Mouse (Mus musculus) lung, postnatal 14 days (tissue): ENCODE measurements around the gene Il9r.
A peak's percentile ranks its signal among the peaks of the same experiment; 100 is the strongest.

Experiments used
- DNase-seq: peaks from one replicate; pipeline ENCODE4 v3.0.0; 2021

The Il9r gene

DNA sequence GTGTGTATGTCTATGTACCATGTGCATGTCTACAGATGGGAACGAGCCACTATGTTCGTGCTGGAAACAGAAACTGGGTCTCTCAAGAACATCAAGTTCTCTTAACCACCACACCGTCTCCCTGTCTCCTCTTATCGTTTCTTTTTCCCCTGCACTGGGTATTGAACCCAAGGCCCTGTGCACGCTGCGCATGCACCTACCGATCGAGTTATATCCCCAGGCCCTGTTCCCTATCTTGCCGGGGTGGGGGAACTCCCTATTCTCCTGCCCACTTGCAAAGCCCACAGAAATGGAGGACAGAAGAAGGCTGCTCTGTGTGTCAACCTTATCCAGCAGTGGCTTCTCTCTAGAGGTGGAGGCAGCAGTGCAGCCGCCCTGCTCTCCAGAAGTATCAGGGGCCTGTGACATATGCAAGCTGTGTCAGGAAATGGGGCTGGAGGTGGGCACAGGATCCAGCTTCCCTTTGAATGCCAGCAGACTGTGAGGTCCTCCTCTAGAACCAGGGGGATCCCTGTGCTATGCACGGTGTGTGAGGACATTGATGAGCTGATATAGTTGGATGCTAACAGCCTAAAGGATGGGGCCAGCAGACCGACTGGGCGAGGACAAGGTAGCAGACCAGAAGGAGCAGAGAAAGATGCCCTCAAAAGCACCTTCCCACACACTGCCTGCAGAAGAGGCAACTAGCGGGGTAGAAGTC lies 1.7 kb downstream of the Il9r start:
- no peak for DNase-seq

DNA sequence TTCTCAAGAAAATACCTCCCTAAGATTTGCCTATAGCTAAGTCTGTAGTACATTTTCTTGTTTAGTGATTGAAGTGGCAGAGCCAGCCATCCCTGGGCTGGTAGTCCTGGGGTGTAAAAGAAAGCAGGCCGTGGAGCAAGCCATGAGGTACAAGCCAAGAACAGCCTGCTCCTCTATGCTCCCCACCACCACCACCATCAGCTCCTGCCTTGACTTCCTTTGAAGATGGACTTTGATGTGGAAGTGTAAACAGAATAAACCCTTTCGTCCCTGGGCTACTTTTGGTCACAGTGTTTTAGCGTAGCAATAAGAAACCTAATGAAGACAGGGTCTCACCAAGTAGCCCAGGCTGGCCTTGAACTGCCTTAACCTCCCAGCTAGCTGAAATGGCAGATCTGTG lies 2.3 kb downstream of the Il9r start:
- DNase-seq = no peak

DNA sequence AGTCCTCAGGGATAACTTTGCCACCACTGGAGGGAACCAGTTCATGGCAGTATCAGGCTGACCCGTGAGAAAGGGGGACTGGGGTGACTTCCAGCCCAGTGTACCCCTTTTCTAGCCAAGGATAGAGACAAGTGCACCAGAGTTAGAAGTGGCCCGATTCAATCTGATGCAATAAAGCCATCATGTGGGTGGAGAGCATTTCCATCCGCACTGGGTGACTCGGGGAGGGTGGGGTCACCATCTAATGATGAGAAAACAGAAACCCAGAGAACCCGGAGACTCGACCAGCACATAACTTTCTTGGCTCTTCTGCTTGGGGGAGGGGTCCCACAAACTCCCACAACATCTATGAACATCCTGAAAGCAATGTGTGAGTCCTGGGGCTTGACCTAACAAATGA lies 3.4 kb downstream of the Il9r start:
- DNase-seq = no peak

DNA sequence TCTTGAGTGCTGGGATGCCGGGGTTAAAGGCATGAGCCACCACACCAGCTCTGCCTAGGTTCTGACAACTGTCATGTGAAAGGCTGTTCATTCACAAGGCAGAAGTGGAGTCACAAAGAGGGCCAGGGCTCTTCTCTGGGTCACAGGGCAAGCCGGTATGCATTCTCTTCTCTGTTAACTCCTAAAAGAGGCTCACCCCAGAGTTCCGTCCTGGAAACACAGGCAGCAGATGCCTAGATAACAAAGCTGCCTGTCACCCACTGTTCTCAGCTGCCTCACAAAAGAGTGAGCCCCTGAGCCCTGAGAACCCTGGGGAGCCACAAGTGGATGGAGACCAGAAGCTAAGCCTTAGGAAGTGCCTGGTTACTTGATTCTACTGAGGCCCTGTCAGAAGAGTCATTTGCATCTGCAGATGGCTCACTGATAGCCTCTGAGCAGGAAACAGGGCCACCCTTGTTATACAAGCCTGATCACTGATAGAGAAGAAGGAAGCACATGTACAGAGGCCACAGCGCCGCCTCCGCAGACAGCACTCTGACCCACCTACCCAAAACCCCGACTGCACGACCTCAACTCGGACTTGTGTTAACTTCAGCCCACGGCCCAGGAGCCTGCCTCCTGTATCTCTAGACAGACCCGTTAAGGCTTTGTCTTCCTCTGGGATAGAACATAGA lies 4.1 kb downstream of the Il9r start:
- DNase-seq = no peak

DNA sequence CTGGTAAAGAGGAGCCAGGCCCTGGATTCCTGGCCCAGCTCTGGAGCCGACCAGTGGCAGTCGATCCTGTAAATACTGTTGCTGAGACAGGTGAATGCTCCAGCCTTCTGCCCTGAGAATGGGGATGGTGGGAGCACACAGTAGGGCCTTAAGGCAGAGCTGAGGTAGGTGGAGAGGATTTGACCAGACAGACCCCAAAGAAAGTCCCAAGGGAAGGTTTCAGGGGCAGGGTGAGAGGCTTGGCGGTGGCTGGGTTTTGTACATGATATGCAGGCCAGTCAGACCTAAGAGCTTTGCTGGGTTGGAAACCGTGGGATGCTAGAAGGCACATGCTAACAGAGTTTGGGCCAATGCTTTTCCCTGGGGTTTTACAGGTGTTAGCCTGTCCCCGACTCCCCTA lies 5.5 kb downstream of the Il9r start:
- DNase-seq = no peak

DNA sequence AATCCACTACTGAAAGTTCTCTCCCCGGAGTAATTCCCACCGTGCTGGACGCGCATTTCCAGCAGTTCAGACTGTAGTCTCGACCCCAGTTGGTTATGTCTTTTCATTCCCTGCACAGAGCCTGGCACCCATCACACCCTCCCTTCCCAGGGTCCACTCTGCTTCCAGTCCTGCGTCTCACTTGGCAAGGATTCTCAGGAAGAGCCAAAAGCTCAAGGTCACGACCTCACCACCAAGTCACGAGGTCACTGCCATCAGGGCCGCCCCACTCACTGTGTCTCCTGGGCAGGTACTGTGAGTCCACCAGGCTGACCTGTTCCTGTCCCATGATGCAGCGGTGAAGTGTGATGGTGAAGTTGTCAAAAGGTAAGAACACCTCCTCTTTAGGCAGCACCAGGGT lies 6.0 kb downstream of the Il9r start:
- DNase-seq = no peak

DNA sequence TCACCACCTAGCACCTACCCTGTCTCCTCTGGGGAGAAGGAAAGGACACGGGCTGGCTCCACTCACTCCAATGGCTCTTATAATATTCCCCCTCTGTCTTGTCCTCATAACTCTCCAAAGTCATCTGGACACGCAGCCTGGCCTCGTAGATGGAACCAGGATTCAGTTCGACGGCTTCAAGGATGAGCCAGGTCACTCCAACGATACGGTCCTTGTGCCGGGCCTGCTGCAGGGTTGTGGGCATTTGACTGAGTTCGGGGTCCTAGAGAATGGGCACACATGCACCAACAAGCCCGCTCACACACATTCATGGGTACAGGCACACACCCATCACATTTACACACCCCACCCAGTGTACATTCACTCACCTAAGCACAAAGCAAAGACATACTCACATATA lies 6.9 kb downstream of the Il9r start:
- no peak for DNase-seq

DNA sequence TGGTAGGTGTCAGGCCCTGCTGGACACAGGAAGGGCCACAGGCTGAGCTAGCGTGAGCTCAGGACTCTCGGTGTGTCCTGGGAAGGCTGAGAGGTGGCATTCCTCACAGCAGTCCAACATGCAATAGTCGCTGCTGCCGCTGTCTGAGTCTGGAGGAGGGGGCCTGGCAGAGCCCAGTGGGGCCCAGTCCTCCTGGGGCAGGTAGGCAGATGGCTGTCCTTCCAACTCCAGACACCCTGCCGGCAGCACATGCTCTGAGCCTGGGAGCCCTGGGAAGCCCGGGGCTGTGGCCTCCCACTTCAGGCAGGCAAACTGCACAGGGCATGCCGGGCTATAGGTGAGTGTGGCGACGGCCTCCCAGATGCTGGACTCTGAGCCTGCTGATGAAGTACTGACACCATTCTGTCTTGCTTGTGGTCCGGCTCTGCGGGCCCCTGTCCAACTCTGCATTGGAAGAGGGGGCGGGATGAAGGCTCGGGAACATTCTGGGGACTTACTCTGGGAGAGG lies 9.4 kb downstream of the Il9r start:
- DNase-seq = no peak

DNA sequence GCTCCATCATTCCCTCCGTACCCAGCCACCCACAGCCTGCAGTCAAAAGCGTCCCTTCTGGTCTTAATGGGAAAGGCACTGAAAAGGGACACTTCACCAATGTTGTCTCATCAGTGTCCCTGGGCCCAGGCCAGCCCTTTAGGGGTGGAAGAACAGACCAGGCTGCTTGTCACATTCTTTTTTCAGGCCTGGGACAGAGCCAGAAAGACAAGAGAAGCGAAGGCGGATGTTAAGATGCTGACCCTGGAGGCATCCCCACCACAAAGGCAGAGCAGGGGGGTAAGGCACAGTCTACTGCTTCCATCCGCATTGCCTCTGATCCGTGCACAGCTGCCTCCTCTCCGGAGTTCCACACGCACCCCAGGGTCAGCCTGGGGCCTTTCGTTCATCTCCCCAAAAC lies 10.0 kb downstream of the Il9r start:
- peak; percentile 21 for DNase-seq

DNA sequence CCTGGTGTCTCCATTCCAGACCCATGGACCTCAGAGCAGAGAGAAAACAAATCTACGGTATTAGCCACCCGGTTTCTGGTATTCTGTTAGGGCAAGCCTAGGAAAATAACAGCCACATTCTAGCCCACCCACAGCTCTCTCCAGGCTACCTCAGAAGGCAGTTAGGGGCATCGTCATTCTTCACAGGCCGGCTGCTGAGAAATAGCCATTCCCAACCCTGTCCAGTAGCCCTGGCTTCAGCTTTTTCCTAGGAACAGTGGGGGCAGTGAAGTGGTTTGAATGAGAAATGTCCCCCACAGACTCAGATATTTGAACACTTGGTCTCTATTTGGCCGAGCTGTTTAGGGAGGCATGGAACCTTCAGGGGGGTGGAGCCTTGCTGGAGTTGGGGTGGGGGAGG lies 10.6 kb downstream of the Il9r start:
- DNase-seq = no peak

DNA sequence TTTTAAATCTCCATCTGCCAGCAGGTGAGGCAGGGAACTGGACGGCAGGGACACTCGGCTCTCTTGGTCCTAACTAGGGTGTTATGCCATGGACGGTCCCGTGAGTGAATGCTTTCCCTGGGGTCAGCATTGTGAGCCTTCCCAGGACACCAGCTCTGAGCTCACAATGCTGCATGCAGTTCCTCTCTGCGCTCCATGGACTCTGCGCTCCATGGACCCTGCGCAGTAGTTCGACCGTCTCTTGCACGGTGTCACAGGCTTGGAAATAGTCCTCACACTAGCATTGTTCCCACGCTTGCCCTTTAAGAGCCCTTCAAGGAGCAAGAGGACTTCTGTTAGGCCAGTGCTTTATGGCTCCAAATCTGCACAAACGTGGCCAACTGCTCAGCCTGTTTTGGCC lies 11.2 kb downstream of the Il9r start:
- no peak for DNase-seq

DNA sequence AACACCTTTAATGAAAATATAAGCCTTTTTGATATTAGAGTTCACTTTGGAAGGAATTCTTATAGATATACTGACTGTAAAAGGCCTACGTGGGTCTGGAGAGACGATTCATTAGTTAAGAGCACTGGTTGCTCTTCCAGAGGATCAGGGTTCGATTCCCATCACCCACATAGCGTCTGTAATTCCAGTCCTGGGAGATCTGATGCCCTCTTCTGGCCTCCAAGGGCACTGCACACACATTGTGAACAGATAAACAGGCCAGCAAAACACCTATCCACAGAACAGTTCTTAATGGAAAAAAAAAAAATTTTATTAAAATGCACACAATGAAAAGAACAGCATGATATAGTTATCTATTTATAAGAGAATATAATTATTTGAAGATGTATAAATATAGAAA lies 12.8 kb downstream of the Il9r start:
- no peak for DNase-seq

DNA sequence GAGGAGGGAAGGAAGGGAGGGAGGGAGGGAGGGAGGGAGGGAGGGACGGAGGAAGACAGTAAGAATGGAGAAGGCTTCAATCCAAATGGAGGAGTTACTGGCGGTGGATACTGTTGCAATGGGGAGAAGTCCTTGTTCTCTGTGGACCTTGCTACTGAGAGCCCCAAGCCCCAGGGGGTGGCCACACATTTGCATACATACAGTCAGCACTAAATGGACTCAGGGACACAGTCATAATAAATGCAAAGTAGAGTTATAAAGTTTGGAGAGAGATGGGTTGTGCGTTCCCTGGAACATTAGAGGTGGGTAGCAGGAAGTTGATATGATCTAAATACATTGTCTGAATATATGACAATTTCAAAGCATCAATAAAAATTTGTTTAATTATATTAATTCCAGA lies 14.0 kb downstream of the Il9r start:
- no peak for DNase-seq

DNA sequence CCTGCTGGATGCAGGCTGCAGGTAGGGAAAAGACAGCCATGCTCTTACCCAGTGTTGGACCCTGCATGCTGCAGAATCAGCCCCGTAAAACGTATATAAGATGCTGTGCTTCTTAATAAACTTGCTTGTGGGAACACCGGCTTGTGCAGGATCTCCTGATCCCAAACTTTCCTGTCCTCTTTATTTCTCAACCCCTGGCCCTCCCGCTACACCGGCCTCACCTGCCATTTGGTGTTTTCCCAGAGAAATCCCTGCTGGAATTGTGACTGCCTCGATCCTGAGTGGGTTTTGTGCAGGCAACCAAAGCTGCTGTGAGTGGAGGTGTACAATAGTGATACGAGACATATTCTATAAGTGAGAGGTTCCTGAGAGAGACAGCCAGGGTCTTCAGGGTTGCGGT lies 15.6 kb downstream of the Il9r start:
- no peak for DNase-seq

DNA sequence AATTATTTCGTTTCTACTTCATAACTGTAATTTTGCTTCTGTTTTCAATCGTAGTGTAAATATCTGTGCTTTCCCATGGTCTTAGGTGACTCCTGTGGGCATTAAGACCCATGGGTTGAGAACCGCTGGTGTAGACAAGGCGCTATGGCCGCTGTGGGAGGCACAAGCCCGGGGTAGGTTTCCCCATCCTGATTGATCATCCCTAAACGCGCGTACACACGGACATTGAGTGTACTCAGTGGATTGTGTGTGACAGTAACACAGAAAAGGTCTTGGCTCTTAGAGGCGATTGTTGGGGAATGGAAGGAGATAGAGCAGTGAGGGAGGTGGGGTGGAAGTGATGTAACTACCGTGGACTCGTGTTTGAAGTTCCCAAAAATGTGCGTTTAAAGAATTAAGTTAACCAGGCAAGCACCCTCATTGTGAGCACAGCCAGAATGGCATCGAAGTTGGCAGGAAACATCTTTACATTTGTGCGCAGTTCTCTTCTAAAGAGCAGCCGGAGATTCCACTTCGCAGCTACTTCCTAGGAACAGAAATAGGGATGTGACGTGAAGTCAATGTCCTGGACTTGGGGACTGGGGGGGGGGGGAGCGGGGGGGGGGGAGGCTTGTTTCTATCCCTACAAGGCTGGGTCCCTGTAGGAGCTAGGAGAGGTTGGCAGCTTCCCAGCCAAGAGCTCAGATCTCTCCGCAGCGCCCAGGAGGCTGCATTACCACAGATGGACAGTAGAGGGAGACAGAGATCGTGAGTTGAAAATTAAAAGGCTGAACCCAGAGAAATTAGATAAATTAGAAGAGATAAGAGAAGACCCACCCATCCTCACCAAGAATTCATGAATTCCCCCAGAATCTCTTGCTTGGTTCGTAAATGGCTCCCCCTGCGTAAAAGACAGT lies 17.9 kb downstream of the Il9r start:
- DNase-seq = peak; percentile 87

DNA sequence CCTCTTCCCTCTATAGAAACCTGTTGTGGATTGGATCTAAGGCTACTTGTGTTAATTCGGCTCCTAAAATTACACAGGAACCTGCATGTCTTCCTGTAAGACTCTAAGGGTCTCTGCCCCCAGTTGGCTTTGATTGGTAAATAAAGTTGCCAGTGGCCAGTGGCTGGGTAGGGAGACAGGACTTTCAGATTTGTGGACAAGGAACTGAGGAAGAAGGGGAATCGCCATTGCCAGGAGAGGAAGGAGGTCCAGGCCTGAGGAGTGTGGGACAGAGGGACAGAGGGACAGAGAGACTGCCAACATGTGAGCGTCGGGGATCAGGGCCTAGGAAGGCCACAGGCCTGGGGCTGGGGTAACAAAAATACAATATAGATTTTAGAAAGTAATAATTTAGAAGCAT lies 18.8 kb downstream of the Il9r start:
- no peak for DNase-seq

DNA sequence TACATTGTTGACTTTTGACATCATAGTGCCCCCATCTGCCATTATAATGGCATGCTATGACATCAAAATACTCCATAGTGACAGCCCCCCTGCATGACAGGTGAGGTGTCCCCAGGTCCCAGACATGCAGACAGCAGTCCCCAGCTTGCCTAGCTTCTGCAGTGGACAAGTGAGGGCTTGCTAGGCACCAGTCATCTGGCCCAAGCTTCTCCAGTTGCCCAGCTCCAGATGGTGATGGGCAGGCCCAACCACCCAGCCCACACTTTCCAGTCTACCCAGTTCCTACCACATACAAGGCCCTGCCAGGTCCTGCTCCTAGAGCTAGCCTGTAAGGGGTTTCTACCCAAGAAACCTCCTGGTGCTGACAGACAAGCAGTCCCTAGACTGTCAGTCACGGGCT lies 21.6 kb downstream of the Il9r start:
- DNase-seq = no peak

DNA sequence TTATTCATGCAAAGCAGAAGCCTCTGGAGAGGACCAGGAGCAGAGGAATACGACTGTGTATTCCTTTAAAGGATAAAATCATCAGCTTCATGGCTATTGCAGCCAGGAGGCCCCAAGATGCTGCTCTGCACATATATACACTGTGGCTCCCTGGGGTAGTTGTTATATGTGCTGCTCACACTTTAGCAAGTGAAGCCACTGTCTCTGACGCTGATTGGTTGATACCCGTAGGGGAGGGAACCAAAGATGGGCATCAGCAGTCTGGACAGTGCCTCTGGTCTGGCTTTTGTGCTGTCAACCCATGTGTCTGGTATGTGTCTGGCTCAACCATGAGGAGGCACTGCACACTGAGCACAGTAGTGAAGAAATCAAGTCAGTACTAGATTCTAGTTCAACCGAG lies 33.4 kb downstream of the Il9r start:
- DNase-seq = no peak

DNA sequence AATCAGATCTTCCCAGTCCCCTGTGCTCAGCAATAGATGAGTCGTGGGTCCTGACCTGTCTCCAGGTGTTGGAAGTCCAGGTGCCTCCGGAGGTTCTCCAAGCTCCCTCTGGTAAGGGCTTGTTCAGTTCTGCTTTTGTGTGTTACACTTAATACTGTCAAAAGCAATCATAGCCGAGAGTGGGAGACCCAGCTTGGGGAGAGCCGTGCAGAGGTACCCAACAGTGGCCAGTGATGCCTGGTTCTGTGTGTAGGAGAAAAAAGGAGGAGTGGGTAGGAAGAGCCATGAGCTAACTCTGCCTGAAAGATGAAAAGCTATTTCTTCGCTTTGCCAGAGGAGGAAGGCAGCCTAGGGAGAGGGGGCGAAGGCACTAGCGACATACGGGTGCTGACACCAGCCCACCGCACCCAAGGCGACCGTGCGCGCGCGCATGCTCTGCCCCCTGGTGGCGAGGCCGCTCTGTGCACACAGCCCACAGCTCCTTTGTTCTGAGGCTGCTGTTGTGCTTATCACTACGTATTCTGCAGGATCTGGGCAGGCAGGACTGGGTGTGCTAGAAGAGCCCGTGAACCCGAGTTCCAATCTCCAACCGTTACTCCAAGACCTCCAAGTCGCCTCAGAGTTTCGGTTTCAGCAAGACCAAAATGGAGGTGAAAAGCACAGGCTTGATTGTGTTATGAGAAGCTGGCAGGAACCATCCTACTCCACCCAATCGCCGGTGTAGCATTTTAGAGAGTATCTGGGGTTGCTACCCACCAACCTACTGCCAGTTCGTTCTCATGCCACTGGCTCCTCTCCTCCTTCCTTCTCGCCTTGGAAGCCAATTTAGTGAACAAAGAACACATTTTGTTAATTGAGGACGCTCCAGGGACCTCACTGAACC lies 37.9 kb downstream of the Il9r start:
- peak; percentile 82 for DNase-seq

DNA sequence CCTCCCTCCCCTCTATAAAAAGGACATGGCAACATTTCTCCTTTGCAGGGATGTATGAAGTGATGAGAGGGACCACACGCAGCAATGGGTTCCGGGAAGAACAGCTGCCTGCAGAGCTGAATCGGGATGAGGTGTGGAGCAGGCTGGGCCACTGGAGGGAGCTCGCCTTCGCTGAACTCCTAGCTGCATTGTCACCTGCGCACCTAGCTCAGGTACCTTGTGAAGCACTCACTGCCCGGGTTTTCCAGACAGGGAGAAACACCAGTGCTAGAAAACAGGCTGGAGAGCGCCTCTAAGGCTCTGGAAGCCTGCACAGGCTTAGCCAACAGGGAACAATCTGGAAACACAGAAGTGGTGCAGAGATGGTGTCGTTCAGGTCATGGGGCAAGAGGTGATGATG lies 38.6 kb downstream of the Il9r start:
- peak; percentile 18 for DNase-seq

DNA sequence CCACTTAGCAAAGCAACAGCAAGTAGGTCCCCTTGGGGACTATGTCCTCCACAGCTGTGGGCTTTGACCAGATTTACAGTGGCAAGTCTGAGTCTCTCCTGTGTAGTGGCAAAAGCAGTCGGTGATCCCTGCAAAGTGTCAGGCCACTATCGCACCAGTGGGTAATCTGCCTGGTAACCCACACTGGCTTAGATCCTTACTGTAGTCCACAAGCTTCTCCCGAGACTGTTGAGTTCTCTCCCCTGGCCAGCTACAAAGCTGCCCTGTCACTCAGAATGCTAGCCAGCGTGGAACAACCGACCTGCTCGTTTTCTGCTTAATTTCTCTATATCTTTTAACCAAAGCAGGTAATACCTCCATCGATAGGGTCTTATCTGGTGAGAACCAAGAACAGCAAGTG lies 39.7 kb downstream of the Il9r start:
- DNase-seq = no peak

DNA sequence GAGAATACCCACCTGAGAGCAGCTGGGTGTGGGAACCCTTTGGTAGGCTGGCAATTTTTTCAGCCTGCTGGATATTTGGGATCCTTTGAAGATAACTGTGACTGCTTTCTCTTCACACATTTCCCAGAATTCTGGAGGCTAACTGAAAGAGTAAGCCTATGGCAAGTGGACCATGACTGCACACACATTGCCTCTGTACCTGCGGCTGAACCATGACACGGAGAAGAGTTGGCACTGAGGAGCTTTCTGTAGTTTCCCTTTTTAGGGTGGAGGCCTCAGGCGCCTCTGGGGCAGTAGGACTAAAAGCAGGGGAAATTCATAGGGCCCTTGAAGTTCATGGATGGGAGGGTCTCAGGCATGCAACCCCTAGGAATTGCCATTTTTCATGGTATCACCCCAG lies 40.9 kb downstream of the Il9r start:
- no peak for DNase-seq
